Mouse (Mus musculus): ENCODE results near the gene Zbtb18. TPM values are rescaled to one million over a fixed set of nuclear protein-coding genes. Genes with fewer than 3 reads are reported as not detected.
A peak's percentile ranks its signal among the peaks of the same experiment; 100 is the strongest.

The Zbtb18 gene
- total RNA-seq, 4 experiments from 2014 or later = 53.3 to 57.6 (median 54.3) TPM

GRCm38 (mm10) chr1:177483612-177484011 lies 41.5 kb downstream of the Zbtb18 start:
- DNase-seq (ENCODE audit: low spot score) = no peak

- no peak for DNase-seq (ENCODE audit: low spot score)
These were observed 42.1 kb downstream of the Zbtb18 start for GRCm38 (mm10) chr1:177484280-177484679.

- DNase-seq (ENCODE audit: low spot score) = no peak
These were observed 42.5 kb downstream of the Zbtb18 start for GRCm38 (mm10) chr1:177484680-177485079.

- peak; percentile 16 for DNase-seq (ENCODE audit: low spot score)
These were observed 47.7 kb downstream of the Zbtb18 start for GRCm38 (mm10) chr1:177489844-177490243.

- no peak for DNase-seq (ENCODE audit: low spot score)
These were observed 48.7 kb downstream of the Zbtb18 start for GRCm38 (mm10) chr1:177490808-177491207.

- DNase-seq (ENCODE audit: low spot score) = no peak
These were observed 49.1 kb downstream of the Zbtb18 start for GRCm38 (mm10) chr1:177491280-177491679.

GRCm38 (mm10) chr1:177494306-177494705 lies 52.2 kb downstream of the Zbtb18 start:
- no peak for DNase-seq (ENCODE audit: low spot score)

GRCm38 (mm10) chr1:177494913-177495542 lies 52.9 kb downstream of the Zbtb18 start:
- DNase-seq (ENCODE audit: low spot score) = no peak

Other genes with a start within 250 kb of the Zbtb18 start
- gene Akt3, start 184.1 kb upstream of the Zbtb18 start, total RNA-seq (2022) = 10 to 100 TPM; 16.6 to 19.8 (median 18.6) TPM

Measured in heart, adult 8-10 months (tissue).